Mouse (Mus musculus): ENCODE results near the gene Gadd45gip1.

DNA sequence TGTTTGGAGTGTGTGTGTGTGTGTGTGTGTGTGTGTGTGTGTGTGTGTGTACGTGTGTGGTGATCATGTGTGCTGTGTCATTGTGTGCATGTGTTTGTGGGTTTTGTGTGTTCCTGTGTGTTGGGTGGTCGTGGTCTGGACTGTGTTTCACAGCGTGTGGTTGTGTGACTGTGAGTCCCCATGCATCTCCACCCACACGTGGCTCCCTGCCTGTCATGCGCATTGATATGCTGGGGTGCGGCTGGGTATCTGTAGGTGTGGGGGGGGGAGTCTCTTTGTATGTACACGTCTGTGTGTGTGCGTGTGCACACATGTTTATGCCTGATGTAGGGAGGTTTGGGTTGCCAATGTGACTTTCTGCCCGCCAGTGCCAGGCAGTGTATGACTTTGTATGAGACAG lies 38.2 kb upstream of the Gadd45gip1 start:
- TF ChIP-seq CTCF (IDR thresholded peaks at IDR 0.05; ENCODE audit: insufficient read depth, low read length) (no peak), POLR2A (IDR thresholded peaks at IDR 0.05; ENCODE audit: borderline replicate concordance, extremely low read depth, low read depth, low read length) (no peak)

Data from lung, adult 2 months (tissue).